Mouse (Mus musculus): ENCODE results near the gene Adamts9. TPM values are rescaled to one million over a fixed set of nuclear protein-coding genes. Genes with fewer than 3 reads are reported as not detected.

Gene Adamts9
- polyA plus RNA-seq, 1 experiment from 2014 or later: 0.81 TPM

- no peak for ATAC-seq (ENCODE audit: insufficient read depth)
- WGBS (ENCODE audit: insufficient replicate concordance): 40% methylated on average over 4 of the region's 4 CpGs
- no peaks in the 10 kb centered on the region for H3K36me3 ChIP-seq (replicated peaks)
Observed at GRCm38 (mm10) chr6:92921843-92922242, 21.4 kb downstream of the Adamts9 start.

GRCm38 (mm10) chr6:92920938-92921689, 22.2 kb downstream of the Adamts9 start:
- ATAC-seq (ENCODE audit: insufficient read depth): no peak
- H3K36me3 ChIP-seq (replicated peaks): no peaks in the 10 kb centered on the region
- H3K27me3 ChIP-seq: no peaks in the 10 kb centered on the region
- H3K4me2 ChIP-seq: no peak overlapping the region
- H3K27ac ChIP-seq (replicated peaks): no peak overlapping the region
- H3K4me1 ChIP-seq (replicated peaks): no peaks in the 10 kb centered on the region
- no peaks in the 10 kb centered on the region for H3K9me3 ChIP-seq (replicated peaks)
- H3K4me3 ChIP-seq (replicated peaks): no peak overlapping the region
- no peak overlapping the region for H3K9ac ChIP-seq
- WGBS (ENCODE audit: insufficient replicate concordance): 52% methylated on average over 10 of the region's 10 CpGs

More at GRCm38 (mm10) chr6:92921843-92922242, 21.4 kb downstream of the Adamts9 start:
- Histone ChIP-seq H3K4me3 (replicated peaks) (no peak overlapping the region), H3K27me3 (no peaks in the 10 kb centered on the region), H3K4me2 (no peak overlapping the region), H3K9me3 (replicated peaks) (no peaks in the 10 kb centered on the region), H3K4me1 (replicated peaks) (no peaks in the 10 kb centered on the region), H3K9ac (no peak overlapping the region), H3K27ac (replicated peaks) (no peak overlapping the region)

DNA sequence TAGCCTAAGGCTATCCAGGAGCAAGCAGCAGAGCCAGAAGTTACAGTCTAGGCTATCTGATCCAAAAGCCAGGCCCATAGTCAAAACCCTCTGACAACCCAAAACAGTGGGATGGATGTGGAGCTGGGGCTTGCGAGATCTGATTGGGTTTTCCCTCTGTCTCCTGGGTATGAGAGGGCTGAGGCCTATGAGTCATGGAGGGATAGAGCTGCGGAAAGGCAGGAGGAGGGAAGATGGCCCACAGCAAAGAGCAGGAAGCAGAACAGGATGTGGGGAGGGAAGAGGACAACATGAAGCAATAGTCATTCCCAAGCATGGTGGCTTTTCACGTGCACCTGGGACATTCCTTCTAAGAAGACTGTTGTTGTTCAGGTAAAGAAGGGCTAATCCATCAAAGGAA, 32.7 kb downstream of the Adamts9 start:
- no peaks in the 10 kb centered on the region for H3K27me3 ChIP-seq
- WGBS (ENCODE audit: insufficient replicate concordance): 46% methylated on average over 3 of the region's 3 CpGs
- no peaks in the 10 kb centered on the region for H3K4me1 ChIP-seq (replicated peaks)
- no peaks in the 10 kb centered on the region for H3K36me3 ChIP-seq (replicated peaks)
- ATAC-seq (ENCODE audit: insufficient read depth): no peak
- H3K4me2 ChIP-seq: no peak overlapping the region
- H3K27ac ChIP-seq (replicated peaks): no peak overlapping the region
- H3K9me3 ChIP-seq (replicated peaks): no peaks in the 10 kb centered on the region
- no peak overlapping the region for H3K9ac ChIP-seq
- H3K4me3 ChIP-seq (replicated peaks): no peak overlapping the region

GRCm38 (mm10) chr6:92909361-92909760, 33.9 kb downstream of the Adamts9 start:
- no peaks in the 10 kb centered on the region for H3K27me3 ChIP-seq
- H3K4me1 ChIP-seq (replicated peaks): no peaks in the 10 kb centered on the region
- no peak overlapping the region for H3K9ac ChIP-seq
- no peaks in the 10 kb centered on the region for H3K9me3 ChIP-seq (replicated peaks)
- no peaks in the 10 kb centered on the region for H3K36me3 ChIP-seq (replicated peaks)
- no peak overlapping the region for H3K4me2 ChIP-seq
- H3K27ac ChIP-seq (replicated peaks): no peak overlapping the region
- no peak overlapping the region for H3K4me3 ChIP-seq (replicated peaks)
- 73% methylated on average over 8 of the region's 8 CpGs for WGBS (ENCODE audit: insufficient replicate concordance)
- no peak for ATAC-seq (ENCODE audit: insufficient read depth)

- WGBS (ENCODE audit: insufficient replicate concordance): 8% methylated on average over 5 of the region's 5 CpGs
- H3K27ac ChIP-seq (replicated peaks): no peak overlapping the region
- H3K4me1 ChIP-seq (replicated peaks): no peaks in the 10 kb centered on the region
- H3K4me3 ChIP-seq (replicated peaks): no peak overlapping the region
- no peak overlapping the region for H3K4me2 ChIP-seq
- no peaks in the 10 kb centered on the region for H3K36me3 ChIP-seq (replicated peaks)
- no peaks in the 10 kb centered on the region for H3K9me3 ChIP-seq (replicated peaks)
- ATAC-seq (ENCODE audit: insufficient read depth): no peak
- H3K27me3 ChIP-seq: no peaks in the 10 kb centered on the region
- H3K9ac ChIP-seq: no peak overlapping the region
Observed at GRCm38 (mm10) chr6:92905922-92906321, 37.4 kb downstream of the Adamts9 start.

GRCm38 (mm10) chr6:92904491-92904890, 38.8 kb downstream of the Adamts9 start:
- no peaks in the 10 kb centered on the region for H3K36me3 ChIP-seq (replicated peaks)
- no peak overlapping the region for H3K4me2 ChIP-seq
- H3K4me1 ChIP-seq (replicated peaks): no peaks in the 10 kb centered on the region
- no peaks in the 10 kb centered on the region for H3K27me3 ChIP-seq
- 36% methylated on average over 2 of the region's 2 CpGs for WGBS (ENCODE audit: insufficient replicate concordance)
- no peak for ATAC-seq (ENCODE audit: insufficient read depth)
- H3K27ac ChIP-seq (replicated peaks): no peak overlapping the region
- H3K9me3 ChIP-seq (replicated peaks): no peaks in the 10 kb centered on the region
- no peak overlapping the region for H3K9ac ChIP-seq
- no peak overlapping the region for H3K4me3 ChIP-seq (replicated peaks)

DNA sequence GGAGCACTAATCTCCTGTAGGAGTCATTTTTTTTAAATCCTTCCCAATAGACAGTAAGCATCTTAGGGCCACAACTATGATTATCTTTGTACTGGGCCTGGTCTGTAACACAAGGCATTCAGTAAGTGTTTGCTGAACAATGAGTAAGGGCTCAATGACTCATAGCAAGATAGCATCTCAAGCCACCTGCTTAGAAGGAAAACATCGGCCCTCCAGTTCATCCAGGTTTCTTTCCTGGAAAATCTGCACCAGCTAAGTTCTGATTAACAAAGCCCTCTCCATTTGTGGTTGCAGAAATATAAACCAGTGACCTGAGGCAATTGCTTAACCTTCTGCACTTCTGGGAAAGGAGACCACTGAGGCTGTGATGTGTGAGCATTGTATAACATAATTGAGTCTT, 39.3 kb downstream of the Adamts9 start:
- Histone ChIP-seq H3K4me1 (replicated peaks) (no peaks in the 10 kb centered on the region), H3K9me3 (replicated peaks) (no peaks in the 10 kb centered on the region), H3K4me3 (replicated peaks) (no peak overlapping the region), H3K9ac (no peak overlapping the region), H3K27ac (replicated peaks) (no peak overlapping the region), H3K27me3 (no peaks in the 10 kb centered on the region), H3K36me3 (replicated peaks) (no peaks in the 10 kb centered on the region), H3K4me2 (no peak overlapping the region)
- 38% methylated on average over 1 of the region's 1 CpGs for WGBS (ENCODE audit: insufficient replicate concordance)
- ATAC-seq (ENCODE audit: insufficient read depth): no peak

GRCm38 (mm10) chr6:92891535-92891934, 51.8 kb downstream of the Adamts9 start:
- Histone ChIP-seq H3K4me3 (replicated peaks) (no peak overlapping the region), H3K9ac (no peak overlapping the region), H3K27me3 (no peaks in the 10 kb centered on the region), H3K4me2 (no peak overlapping the region), H3K27ac (replicated peaks) (no peak overlapping the region), H3K36me3 (replicated peaks) (no peaks in the 10 kb centered on the region), H3K4me1 (replicated peaks) (no peaks in the 10 kb centered on the region), H3K9me3 (replicated peaks) (no peaks in the 10 kb centered on the region)
- WGBS (ENCODE audit: insufficient replicate concordance): 64% methylated on average over 1 of the region's 1 CpGs
- ATAC-seq (ENCODE audit: insufficient read depth): no peak

- no peak overlapping the region for H3K27ac ChIP-seq (replicated peaks)
- no peak overlapping the region for H3K9ac ChIP-seq
- WGBS (ENCODE audit: insufficient replicate concordance): 54% methylated on average over 9 of the region's 9 CpGs
- ATAC-seq (ENCODE audit: insufficient read depth): no peak
- no peaks in the 10 kb centered on the region for H3K36me3 ChIP-seq (replicated peaks)
- H3K9me3 ChIP-seq (replicated peaks): no peaks in the 10 kb centered on the region
- H3K27me3 ChIP-seq: no peaks in the 10 kb centered on the region
- no peaks in the 10 kb centered on the region for H3K4me1 ChIP-seq (replicated peaks)
- no peak overlapping the region for H3K4me3 ChIP-seq (replicated peaks)
- no peak overlapping the region for H3K4me2 ChIP-seq
Observed at GRCm38 (mm10) chr6:92883131-92883900, 60.0 kb downstream of the Adamts9 start.

- Histone ChIP-seq H3K4me1 (replicated peaks) (no peaks in the 10 kb centered on the region), H3K27me3 (no peaks in the 10 kb centered on the region), H3K9ac (no peak overlapping the region), H3K27ac (replicated peaks) (no peak overlapping the region), H3K4me2 (no peak overlapping the region), H3K9me3 (replicated peaks) (no peaks in the 10 kb centered on the region), H3K36me3 (replicated peaks) (no peaks in the 10 kb centered on the region), H3K4me3 (replicated peaks) (no peak overlapping the region)
- ATAC-seq (ENCODE audit: insufficient read depth): no peak
- WGBS (ENCODE audit: insufficient replicate concordance): 65% methylated on average over 5 of the region's 5 CpGs
Observed at GRCm38 (mm10) chr6:92882446-92882845, 60.8 kb downstream of the Adamts9 start.

GRCm38 (mm10) chr6:92879700-92880265, 63.5 kb downstream of the Adamts9 start:
- Histone ChIP-seq H3K4me2 (no peak overlapping the region), H3K9me3 (replicated peaks) (no peaks in the 10 kb centered on the region), H3K36me3 (replicated peaks) (no peaks in the 10 kb centered on the region), H3K4me3 (replicated peaks) (no peak overlapping the region), H3K4me1 (replicated peaks) (no peaks in the 10 kb centered on the region), H3K27me3 (no peaks in the 10 kb centered on the region), H3K9ac (no peak overlapping the region), H3K27ac (replicated peaks) (no peak overlapping the region)
- ATAC-seq (ENCODE audit: insufficient read depth): no peak
- 72% methylated on average over 14 of the region's 14 CpGs for WGBS (ENCODE audit: insufficient replicate concordance)
